Mouse (Mus musculus) T-helper 1 cell (primary cell): Measurements from ENCODE around the gene Susd1.

Experiments used
- in situ Hi-C: fragments of 300-600 bp; cut with MboI, MseI; formaldehyde crosslinking; loops from one replicate; pipeline ENCODE4 v1.15.1; 2025; ENCODE audit warnings: high pct_unique_total_duplicates

Gene Susd1

DNA sequence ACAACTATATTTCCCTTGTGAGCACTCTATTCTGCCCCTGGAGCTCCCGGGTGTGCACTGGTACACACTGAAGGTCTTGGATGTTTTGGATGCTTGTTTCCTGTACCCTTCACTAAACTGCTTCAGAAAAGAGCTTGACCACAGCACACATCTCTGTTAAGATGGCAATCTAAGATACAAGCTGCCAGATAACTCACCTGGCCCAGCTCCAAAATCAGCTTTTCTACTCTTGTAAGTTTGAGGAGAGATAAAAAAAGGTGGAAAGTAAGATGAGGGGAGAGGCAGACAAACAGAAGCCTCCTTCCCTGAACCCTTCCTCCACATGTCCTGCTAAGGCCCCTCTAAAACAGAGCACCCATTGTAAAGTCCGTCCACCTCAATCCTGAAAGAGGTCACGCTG is 115.7 kb downstream of the Susd1 start:
- in situ Hi-C loops: no loop called here

DNA sequence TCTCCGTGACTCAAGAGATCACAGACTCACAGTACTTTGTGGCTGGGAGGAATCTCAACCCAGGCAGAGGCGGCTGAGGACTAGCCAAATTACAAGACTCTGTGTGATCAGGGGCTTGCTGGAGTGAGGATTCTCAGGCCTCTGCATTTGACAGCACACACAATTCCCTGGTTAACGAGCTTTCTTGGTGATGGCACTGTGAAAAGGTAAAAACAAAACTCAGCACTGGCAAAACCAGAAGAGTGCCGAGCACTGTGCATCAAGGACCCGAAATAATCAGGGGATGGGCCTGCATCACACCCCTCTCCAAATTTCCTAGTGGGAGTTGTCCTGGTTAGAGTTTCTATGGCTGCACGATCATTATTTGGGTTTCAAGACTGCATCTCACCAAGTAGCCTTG is 116.4 kb downstream of the Susd1 start:
- in situ Hi-C loops: no loop called here

DNA sequence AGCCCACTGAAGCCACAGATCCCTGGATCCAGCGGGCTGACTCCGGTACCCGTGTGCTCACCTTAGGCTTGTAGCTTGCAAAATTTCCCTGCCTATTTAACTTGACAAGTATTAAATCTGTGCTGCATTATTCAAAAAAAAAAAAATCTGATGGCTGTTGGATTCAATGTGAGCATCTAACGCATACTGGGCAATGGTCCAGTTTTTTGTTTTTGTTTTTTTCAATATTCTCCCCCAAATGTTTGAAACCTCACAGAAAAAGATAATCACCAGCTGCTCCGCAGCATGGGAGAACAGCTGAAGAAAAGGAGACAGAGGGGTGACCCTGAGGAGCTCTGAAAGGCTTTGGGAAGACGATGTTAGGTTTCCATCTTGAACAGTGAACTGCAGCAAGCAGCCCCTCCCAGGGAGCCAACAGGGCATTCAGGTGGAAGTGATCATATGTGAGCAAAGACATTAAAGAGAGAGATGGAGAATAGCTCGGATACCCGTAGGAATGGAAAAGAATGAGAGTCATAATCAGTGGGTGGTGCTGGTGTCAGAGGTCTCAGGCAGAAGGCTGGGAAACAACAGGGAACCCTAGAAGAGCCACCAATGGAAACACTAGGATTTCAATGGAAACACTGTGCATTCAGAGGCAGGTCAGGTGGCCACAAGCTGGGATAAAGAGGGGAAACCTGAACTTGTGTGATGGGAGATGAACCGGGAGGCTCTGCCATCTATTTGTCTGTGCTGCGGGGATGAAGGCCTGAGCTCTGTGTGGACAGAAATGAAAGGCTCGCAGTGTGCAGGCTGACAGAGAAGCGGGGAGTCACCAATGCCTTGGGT is 117.0 kb downstream of the Susd1 start:
- in situ Hi-C loops: no loop called here

DNA sequence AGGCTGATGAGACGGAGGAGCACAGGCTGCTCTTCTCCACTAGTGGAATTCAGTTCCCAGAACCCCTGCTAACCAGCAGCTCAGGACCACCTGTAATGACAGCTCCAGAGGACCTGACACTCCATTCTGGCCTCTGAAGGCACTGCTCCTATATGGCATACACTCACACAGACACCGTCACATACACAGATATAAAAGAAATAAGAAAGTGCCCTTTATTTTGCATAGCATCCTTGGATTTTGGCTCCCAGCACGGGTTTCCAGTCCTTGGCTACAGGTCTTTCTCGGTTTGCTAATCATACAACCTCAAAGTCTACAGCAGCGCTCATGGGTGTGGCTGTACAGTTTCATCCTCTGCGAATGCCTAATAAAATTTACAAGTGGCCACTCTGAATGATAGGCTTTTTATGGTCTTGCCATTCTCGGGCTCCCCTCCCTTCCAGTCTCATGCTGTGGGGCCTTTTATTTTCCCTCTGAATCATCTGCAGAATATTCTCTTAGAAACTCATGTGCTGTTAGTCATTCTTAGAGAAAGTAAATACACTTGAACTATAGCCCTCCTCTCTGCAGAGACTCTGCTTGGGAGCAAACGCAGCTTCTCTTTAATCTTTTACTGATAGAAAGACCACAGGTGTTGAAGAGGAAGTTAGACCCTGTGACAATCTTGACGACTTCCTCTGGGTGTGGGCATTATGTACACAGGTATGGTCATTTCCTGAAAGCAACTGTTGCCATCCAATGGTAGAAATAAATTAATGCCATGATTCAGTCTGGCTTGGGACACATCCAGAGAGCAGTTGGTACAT is 119.1 kb downstream of the Susd1 start:
- in situ Hi-C loops: no loop called here

DNA sequence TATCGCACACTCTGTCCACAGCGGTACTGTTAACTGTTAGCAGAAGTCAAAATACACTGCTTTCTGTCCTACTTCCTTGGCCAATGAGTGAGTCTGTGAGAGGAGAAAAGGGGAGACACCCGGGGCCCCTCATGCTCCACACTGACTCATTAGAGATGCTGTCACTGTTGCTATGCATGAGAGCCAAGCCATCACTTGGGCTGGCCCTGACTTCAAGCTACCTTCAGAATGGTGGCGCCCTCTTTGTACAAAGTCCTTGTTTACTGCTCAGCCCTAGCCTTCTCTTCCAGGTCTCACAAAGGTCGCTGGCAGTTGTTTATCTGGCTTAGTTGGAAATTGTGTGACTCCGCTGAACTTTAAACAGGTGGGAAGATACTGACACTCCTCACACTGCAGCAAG is 119.8 kb downstream of the Susd1 start:
- in situ Hi-C loops: no loop called here

DNA sequence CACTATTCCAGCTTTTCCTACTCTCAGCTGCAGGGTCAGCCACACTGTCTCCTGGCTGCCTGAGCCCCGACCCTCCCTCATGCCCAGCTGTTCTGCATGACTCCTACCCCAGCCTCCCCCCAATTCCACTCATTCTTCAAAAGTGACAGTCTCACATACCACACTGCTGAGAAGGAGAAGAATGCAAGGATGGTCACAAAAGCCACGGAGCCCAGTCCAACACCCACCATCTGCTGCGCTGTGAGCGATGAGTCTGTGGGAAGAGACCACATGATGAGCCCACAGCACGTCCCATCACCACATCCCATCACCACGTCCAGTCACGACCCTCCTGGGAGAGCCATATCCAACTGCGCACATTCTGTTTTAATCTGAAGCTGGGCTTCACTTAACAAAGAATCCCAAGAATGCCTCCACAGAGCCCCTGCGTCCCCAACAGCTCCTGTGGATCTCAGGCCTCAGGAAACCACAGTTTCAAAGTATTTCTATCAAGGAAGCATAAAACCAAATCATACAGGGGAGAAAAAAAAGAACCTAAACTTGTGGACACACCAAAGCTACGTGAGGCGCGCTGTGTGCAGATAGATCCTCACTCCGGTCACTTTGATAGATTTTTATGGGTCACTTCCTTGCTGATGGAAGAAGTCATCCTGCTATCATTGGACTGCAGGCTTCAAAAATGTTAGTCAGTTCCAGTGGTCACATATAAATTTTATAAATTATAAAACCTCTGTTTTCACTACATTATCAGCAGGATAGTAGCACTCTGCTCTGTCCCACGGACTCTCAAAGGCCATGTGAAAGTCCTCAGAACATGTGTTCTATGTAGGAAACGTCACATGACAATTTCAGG is 122.7 kb downstream of the Susd1 start:
- in situ Hi-C loops: no loop called here

DNA sequence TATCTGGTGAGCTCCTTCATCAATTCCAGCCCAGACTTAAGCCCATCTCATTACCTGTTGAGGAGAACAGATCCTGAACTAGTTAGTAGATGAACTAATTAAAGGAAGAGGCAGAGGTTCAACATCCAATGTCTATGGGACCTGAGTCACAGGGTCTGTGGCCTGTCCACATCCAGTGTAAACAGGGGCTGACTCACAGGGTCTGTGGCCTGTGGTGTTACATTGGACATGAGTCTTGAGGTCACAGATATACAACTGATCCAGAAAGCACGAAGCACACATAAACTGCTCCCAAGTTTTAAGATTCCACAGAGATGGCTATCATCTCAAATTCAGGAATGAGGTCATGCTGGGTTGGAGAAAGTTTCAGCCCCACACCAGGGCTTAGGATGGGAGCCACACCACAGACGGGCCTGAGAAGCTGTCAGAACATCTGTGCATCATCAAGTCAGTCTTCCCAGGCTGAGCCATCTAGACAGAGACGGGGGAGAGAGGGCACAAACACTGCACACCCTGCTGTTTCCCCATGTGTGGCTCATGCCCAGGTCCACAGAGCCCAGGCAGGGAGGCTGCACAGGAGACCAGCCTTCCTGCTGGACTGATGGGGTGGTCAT is 123.4 kb downstream of the Susd1 start:
- in situ Hi-C loops: no loop called here

DNA sequence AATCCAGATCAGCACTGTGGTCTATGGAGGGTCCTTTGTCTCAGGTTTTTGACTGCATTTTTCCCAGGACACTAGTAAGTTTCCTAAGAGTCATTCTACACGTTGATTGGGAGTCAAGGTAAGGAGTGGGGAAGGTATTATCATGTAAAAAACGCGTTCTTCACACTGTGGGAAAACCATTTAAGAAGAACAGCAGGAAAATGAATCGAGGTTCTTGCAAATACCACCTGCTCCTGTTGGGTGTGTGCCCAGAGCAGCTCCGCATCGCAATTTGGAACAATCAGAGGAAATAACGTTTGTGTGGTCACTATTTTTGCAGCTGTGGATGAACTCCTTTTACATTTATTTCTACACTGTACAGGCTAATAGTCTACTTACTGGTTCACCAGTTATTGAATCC is 125.5 kb downstream of the Susd1 start:
- in situ Hi-C loops: no loop called here

DNA sequence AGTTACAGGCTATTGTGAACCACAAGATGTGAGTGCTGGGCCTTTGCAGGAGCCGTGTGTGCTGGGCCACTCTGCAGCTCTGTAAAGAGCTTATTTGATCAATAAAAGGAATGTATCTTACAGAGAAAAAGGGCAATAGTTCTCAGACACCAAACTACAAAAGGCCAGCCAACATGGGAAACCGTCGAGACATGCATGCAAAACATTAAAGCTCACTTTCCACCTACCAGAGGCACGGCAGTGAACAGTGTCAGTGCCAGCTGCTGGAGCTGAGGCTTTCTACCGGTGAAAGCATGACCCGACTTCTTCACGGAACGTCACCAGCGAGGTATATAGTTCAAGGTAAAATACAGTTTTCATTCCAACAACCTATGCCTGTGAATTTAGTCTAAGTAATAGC is 127.8 kb downstream of the Susd1 start:
- in situ Hi-C loops: no loop called here

DNA sequence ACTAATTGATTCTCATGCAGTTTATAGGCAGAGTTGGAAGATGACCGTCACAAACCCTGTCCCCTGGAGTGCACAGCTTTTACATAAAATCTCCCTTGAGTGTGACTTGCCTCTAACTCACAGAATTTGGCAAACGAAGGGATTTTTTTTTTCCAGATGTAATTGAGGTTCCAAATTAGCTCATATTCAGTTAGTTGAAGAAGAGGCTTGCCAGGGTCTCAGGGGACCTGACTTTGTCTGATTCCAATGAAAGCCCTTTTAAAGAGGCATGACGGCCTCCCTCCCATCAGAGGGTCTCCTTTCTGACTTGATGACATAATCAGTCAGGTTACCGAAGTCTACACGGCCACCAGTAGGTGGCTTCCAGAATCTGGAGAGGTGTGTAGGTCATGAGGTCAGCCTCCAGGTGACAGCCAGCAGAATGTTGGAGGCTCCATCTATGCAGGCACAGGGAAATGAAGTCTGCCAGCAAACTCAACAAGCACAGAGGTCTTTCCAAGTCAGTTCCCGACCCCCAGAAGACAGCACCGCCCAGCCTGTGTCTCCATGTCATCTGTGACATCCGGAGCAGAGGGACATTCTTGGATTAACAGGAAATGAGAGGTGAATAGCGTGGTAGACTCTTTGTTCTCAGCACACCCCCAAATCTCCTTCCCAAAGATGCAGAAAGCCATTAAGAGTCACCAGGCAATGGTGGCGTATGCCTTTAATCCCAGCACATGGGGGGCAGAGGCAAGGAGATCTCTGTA is 130.4 kb downstream of the Susd1 start:
- in situ Hi-C loops: no loop called here

DNA sequence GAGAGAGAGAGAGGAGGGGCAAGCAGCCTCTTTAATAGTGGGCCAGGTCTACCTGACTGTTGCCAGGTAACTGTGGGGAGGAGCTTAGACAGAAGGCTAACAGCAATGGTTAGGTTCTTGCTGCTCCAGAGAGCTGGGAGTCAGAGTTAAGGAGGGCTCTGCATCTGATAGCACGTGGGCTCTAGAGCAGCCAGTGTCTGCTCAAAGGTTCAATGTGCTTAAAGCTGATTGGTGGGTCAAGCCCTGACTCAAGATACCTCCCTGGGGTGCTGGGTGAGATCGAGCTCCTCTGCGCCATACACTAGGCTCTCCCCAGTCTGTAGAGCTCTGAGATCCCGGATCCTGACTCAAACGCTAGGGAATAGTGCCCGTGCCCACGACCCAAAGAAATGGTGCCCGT is 136.0 kb downstream of the Susd1 start:
- in situ Hi-C loops: no loop called here

DNA sequence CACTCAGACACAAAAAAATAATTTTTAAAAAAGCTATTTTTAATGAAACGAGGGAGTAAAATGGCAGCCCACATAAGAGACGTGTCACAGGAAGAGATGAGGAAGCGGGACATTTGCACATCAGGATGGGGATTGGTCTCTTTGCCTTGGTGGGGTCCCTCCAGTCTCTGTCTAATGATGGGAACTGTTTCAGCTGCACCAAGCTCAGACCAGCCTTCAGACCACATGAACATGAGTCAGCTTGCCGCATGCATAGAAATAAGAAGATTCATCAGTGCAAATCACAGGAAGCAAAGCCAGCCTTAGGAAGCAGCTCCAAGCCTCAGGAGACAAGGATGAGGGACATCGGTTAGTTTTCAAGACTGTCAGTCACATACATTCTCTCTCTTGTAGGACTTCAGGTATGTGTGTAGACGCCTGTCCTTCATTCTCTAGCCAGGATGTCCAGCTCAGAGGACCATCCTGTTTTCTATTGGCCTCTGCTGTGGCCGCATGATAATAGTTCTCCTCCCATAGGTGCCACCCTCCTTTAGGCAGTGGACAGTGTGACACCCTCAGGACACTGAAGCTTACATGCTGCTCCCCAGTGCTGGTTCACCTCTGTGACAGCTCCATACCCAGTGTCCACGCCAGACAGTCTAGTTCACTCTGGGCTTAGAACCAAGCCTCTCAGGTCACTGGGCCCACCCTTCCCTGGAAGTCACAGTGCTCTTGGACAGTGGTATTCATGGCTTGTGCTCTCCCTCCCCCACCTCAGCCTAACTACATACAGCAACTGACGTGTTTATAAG is 137.2 kb downstream of the Susd1 start:
- in situ Hi-C loops: no loop called here

DNA sequence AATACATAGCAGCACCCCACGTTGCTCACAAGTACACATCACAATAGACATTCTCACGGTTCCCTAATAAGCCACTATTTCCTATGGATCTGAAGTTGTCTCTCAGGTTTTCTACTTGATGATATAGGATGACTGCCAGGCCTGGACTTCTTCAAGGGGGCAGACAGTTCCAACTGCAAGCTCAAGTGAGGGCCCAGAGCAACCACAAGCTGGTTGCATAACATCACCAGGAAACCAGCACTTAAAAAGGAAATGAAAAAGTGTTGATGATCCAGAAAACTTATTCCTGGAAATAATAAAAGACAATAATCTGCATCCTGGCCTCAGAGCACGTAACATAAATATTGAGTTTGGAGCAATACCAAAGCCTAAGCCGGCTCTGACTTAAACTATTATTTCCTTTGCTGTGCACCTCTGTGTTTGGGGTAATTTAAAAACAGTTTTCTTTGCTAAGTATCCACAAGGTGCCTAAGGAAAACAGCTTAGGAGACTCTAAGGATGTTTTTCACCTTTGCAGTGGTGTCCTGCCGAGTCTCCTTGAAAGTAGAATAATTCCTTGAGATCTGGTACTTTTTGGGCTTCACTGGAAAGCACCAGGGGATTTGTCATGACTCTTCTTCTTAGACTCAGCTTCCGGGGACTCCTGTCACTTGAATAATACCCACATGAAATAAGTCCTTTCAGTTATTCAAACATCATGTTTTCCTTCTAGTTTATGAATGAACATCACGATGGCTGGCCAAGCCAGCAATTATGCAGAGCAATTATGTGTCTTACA is 139.5 kb downstream of the Susd1 start:
- in situ Hi-C loops: loop anchor here (5.0 kb wide), 1 partner anchor 38 kb away; no protein-coding TSS in a partner anchor

DNA sequence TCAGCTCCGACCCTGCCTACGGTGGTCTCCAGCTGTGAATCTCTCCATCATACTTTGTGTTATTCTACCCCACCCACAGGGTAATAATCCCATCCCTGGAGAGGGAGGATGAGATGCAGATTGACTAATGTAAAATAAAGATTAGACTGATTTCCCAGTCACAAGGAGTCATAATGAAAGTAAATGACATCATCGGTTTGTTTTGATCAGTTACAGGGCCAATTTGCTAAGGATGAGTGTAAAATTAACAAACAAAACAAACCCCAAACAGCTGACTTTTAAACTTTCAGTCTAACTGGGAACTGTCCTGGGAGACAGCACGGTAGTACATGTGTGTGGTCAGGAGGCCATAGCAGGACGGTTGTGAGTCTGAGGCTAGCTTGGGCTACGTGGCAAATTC is 143.3 kb downstream of the Susd1 start:
- in situ Hi-C loops: loop anchor here (5.0 kb wide), 1 partner anchor 42 kb away; no protein-coding TSS in a partner anchor

DNA sequence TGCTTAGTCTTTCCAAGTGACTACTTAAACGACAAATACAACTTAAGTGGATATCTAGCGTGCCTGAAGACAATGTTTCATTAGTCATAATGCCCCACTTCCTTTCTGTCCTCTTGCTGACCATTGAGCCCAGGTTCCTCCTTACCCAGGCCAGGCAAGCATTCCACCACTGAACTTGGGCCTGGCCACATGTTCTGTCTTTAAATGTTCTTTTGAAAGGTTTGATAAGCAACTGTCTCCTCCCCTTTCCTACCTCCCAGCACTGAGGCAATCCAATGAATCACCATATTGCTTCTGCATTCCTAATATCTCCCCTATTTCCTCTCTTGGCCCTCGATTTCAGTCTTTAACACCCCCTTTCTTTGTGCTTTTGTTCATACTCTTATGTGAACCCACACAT is 143.8 kb downstream of the Susd1 start:
- in situ Hi-C loops: loop anchor here (5.0 kb wide), 1 partner anchor 43 kb away; no protein-coding TSS in a partner anchor

DNA sequence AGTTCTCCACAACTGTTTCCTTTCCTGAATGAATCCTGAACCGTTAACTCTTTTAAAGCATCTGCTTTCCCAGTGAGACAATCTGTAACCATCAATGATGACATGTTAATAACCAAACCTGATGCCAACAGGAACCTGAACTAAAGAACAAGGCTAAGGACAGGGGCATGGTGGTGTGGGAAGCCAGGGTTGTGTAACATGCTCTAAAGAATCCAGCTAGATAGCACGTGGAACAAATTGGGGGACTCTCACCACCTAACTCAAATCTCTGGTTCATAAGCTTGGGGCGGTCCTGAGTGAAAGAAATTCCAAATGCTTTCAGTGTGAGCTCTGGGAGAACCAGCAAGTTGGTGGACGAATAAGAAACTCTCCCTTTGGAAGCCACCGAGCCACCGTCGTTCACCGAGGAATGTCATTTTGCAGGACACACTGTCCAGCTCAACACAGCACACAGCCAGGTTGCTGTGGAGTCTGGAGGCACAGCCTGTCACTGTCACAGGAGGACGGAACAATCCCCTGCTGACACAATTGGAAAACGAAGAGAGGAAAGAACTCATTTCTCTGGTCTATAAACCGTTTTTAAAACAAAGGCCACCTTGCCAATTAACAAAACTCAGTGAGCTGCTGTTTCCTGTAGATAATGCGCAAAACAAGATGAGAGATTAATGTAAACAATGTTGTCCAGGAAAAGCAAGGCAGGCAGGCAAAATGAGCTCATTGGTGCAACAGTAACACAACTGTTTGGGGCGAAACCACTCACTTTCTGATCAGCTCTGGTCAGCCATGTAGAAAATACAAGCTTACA is 146.3 kb downstream of the Susd1 start:
- in situ Hi-C loops: no loop called here

DNA sequence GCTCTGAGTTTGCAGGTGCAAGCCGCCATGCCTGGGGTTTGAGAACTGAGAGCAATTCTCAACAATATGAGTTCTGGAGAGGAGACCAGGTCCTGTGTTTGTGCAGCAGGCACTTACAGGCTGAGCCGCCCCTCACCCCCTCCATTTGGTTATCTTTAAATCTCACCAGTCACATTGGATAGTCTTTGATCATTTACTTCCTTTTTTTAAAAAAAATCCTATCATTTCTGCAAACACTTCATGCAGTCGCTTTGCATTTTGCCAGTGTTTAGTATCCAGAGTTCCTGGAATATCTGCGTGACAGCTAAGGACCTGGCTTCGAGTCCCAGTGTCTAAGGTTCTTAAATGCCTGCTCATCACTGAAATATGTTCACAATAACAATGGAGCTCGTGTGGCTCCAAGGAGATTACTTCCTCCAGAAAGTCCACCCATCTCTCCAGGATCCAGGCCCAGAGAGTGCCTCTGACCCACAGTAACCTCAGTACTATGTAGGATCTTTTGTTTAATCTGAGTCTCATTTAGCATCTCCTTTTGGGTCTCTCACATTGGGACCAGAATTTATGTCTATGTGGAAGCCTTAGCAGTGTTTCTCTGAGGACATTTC is 147.4 kb downstream of the Susd1 start:
- in situ Hi-C loops: no loop called here

DNA sequence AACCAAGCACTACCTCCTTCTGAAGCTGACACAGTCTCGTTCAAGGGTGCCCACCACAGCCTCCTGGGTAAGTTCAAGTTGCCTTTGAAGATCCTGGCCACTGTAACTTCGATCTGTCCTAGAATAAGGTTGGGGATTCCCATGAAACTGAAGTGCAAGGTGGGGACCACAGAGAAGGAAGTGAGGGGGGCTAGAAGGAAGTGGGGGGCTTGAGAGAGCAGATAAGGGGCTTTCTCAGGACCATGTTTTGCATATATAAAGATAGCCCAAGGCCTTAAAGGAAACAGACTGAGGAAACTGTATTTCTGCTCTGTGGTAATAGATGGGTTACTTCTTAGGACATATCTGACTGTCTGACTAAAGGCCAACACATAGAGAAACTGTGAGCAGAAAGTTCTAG is 151.3 kb downstream of the Susd1 start:
- in situ Hi-C loops: no loop called here
